Mouse (Mus musculus) testis, adult 2 months (tissue): ENCODE data around the gene Rpl5.

Experiments
- CTCF ChIP-seq: fragments of 200-500 bp; IDR thresholded peaks from 2 replicates; pipeline ENCODE4 v1.5.1; 2012; ENCODE audit warnings: low read depth, mild to moderate bottlenecking, inconsistent platforms, low read length, moderate library complexity; ENCODE audit not compliant: control insufficient read depth, insufficient read depth, insufficient replicate concordance
- POLR2A ChIP-seq: fragments of 200-500 bp; IDR thresholded peaks from 2 replicates; pipeline ENCODE4 v1.6.1; 2012; ENCODE audit warnings: low read depth, mild to moderate bottlenecking, inconsistent platforms, low read length, moderate library complexity; ENCODE audit not compliant: control insufficient read depth

- no peak for TF ChIP-seq CTCF
- TF ChIP-seq POLR2A, result no peak
These were observed 36.3 kb upstream of the Rpl5 start for GRCm38 (mm10) chr5:107863971-107864370.
